Mouse (Mus musculus) CD4-positive helper T cell, adult 2 months (primary cell): ENCODE measurements around the gene Selenoo.

Source experiments
- DNase-seq: peaks from one replicate; pipeline ENCODE4 v3.0.0-alpha.2; 2012; ENCODE audit warnings: low read depth, missing footprints, low spot score

The Selenoo gene

GRCm38 (mm10) chr15:89126622-89127021 lies 37.7 kb downstream of the Selenoo start:
- DNase-seq, result no peak

GRCm38 (mm10) chr15:89127364-89127940 lies 38.6 kb downstream of the Selenoo start:
- no peak for DNase-seq

DNA sequence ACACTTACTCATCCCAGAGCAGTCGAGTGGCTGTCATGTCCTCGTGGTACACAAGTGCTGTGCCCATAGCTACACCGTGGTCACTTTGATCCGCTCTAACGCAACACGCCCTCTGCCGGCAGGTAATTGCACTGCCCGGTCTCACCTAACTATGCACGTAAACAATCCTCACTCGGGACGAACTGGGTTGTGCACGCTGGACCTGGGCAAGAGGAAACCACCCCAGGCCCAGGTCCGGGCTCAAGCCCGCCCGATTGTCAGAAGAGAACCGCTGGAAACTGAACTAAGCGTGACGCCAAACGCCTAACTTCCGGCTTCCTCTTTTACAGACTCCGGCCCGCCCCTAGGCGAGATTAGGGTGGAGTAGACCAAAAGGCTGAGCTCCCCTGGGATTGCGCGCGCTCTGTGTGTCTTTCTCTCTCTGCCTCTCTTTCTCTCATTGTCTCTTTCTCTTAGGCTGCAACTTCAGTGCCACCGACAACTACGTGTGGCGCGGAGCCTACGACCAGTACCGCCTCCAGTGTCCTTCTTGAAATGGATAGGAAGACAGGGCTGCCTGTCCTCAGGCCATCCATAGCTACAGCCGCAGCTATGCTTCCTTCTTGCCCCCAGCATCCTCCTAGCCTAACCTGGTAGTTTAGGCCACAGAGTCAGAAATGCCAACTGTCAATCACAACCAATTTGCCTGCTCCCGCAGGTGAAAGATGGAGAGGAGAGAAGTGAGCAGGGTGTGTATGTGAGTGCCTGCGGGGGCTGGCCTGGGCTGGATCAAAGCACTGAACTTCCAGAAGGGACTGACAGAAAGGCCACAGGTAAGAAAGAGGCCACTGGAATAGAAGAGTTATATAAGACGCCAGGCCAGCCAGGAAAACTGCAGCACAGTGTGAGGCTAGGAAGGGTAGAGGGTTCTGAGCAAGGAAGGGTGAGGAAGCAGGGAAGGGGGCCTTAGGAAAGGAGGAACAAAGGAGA lies 39.8 kb downstream of the Selenoo start, which contains the start of gene Hdac10:
Gene Hdac10, minus strand, starts transcription at position 319 of the 969 bp plus-strand sequence.
- DNase-seq, result peak; percentile 84

- no peak for DNase-seq
Observed at GRCm38 (mm10) chr15:89130245-89130644, 41.4 kb downstream of the Selenoo start.

GRCm38 (mm10) chr15:89131316-89131715 lies 42.4 kb downstream of the Selenoo start:
- peak; percentile 89 for DNase-seq

- DNase-seq, result no peak
Observed at GRCm38 (mm10) chr15:89136461-89137155, 47.7 kb downstream of the Selenoo start.

DNA sequence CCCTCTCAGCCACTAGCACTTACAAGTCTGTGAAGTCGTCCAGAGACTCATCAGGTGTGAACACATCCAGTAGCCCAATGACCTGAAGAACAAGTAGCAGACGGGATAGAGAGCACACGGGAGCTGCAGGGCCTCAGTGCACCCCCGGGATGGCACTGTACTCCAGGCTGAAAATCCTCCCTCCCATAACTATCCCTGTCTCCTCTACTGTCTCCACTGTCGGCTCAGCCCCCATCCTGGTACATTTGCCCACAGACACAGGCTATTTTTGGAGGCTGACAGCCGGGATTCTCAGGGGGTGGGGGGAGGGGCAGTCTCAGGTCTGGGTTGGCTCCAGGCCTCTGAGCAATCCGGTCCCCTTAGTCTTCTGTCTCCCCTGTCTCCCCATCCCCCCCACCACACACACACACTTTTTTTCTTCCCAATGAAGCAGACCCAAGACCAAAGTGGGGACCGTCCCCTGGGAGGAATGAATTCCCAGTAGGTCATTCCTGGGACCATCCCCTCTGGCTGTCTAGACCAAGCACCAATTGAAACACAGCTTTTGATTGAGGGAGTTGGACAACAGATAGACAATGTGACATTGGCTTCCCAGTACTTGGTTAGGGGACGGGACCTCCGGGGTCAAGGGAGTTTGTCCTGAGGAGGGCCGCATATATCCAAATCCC lies 48.6 kb downstream of the Selenoo start:
- no peak for DNase-seq

DNA sequence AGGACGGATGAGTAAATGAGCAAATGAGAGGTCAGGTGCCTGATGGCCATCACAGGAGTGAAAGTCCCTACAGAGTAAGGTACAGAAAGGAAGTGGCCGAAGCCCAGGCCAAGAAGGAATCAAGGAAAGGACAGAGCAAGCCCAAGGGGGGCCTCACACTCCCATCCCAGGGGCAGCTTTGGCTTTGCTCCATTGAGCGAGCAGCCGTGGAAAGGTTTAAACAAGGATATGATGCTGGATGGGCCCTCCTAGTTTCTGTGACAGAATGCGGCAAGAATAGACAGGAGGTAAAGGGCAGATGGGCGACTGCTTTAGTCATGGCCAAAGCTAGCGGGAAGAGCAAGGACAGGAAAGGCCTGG lies 49.1 kb downstream of the Selenoo start:
- no peak for DNase-seq

- no peak for DNase-seq
Observed at GRCm38 (mm10) chr15:89138531-89138930, 49.6 kb downstream of the Selenoo start.

GRCm38 (mm10) chr15:89140048-89140658 lies 51.3 kb downstream of the Selenoo start:
- DNase-seq, result peak; percentile 34

DNA sequence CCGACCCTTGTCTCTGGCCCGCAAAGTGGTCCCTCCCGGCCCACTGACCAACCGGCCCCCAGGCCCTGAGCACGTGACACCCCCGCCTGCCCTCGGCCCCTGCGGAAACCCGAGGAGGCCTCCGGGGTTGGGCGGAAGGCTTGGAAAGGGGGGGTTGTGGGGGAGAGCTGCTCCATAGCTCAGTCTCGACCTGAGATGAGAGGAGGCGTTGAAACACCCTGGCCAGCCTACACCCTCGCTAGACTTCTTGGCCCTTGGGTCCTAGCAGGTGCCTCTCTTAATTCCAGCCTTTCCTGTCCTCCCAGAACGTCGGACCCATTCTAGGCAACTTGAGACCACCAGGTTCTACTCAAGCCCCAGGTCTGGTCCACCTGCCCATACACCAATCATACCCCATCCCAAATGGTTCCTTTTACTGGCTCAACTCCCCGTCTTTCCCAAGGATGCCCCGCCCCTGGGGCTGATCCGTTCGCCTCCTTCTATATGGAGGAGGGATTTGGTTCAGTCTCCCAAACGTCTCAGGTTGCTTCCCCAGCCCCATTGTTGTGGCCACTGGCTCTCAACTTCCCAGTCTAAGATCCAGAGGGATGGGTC lies 51.9 kb downstream of the Selenoo start, which contains the start of gene Mapk12:
Gene Mapk12, minus strand, starts transcription at position 45 of the 594 bp plus-strand sequence.
- peak; percentile 33 for DNase-seq

DNA sequence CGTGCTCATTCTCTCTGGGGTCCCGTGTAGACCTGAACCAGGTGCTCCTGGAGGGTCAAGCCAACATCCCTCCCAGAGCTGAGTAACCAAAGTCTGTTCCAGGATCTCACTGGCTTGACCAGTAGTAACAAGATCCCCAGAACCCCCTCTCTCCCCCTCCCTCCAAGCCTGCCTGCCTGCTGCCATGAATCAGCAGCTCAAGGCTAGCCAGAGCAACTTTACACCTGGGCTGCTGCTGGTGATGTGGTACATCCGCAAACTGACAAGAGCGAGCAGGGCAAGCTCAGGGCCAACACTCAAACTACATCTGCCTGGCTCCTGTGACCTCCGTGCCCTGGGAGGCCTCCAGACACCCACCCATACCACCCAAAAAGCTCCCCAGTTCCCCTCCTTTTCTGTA lies 52.6 kb downstream of the Selenoo start:
- no peak for DNase-seq

DNA sequence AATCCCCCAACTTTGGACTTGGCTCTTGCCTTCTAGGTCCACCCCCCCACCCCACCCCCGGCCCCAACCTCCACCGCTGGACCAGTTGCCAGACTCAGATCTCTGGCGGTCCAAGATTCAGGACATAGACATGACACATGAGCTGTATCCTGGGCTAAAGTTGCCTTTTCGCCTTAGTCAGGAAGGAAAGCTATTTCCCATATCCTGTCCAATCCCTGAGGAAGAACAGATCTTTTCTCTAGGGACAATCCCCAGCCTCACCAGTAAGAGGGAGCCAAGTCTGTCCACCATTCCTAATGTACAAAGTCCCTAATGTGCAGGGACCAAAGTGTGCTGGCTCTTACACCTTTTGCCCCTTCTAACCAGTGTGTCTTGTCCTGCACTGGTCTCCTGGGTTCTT lies 53.0 kb downstream of the Selenoo start:
- no peak for DNase-seq

DNA sequence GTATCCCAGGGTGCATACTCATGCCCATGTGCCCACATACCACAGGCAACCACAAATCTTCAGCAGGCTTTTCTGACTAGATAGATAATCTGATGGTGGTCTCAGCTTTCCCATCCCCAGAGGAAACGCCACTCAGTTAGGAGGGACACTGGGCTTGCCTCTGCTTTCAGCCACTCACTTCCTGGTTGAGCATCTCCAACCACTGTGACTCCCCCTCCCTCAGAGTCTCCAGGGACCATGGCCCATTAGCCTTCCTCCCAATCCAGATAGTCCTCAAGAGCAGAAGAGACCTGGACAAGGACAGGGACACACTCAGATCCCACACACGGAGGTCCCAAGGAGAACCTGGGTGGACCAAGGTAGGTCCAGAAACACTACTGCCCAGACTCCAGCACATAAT lies 54.2 kb downstream of the Selenoo start:
- no peak for DNase-seq

- DNase-seq, result no peak
Observed at GRCm38 (mm10) chr15:89144965-89145364, 56.1 kb downstream of the Selenoo start.

GRCm38 (mm10) chr15:89145813-89146350 lies 57.0 kb downstream of the Selenoo start:
- peak; percentile 18 for DNase-seq

DNA sequence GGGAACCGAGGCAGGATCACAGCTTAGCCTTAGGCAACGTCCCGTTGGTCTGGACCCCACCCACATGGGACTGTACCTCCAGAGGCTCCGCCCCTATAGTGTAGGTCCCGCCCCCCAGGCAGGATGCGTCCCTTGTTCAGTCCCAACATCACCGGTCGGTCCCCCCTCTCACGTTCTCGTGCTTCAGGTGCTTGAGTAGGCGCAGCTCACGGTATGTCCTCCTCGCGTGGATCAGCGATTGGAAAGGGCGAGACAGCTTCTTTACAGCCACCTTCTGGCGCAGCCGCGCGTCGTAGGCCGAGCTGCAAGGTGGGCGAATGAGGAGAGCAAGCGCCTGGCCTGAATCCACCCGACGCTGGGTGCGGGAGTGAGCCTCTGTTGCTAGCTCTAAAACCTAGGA lies 57.7 kb downstream of the Selenoo start:
- DNase-seq, result peak; percentile 79

GRCm38 (mm10) chr15:89147024-89147423 lies 58.1 kb downstream of the Selenoo start:
- DNase-seq, result peak; percentile 91

DNA sequence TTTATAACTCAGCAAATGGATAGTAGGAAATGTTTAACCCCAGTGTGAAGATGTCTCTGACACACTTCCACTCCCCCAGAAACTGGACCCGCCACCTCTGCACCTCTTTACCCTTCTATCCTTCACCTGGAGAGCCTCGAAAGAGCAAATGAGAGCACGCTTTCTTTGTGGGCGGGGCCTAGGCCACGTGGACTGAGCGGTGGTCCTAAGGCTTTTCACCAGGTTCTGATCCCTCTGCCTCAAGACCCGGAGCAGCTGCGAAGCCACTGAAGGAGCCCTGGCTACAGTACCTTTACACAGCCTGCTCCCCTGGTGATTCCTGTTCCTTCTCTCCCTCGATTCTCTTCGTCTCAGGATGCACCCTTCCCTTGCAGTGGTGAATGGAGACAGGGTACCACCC lies 58.6 kb downstream of the Selenoo start:
- DNase-seq, result no peak

DNA sequence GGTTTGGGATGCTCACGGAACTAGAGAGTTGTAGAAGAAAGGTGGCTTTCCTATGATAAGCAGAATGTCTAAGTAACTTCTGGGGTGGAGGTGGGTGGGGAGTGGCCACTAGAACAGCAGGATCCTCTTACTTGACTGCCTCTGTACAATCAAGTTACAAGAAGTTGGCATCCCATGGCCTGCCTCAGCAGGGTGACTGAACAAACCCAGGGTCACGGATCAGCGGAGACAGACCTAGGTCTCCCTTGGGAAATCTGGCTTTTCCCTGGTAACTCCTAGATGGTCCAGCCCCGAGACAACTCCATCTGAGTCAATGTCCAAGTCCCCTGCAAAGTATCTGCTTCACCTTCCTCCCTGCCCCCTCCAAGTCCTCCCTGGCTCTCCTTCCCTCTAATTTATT lies 59.0 kb downstream of the Selenoo start:
- DNase-seq, result peak; percentile 36
